Mouse (Mus musculus) left cerebral cortex, postnatal 4 days (tissue): ENCODE data around the gene Gria1. TPM values are rescaled to one million over a fixed set of nuclear protein-coding genes. Genes with fewer than 3 reads are reported as not detected.

Experiments used
- DNase-seq: peaks from one replicate; pipeline ENCODE4 v3.0.0-alpha.2; 2022
- intact Hi-C: fragments of 180-260 bp; cut with DNase I; formaldehyde crosslinking; loops from one replicate; pipeline ENCODE4 v1.15.1; 2025
- total RNA-seq, 2 experiments: library from RNA; stranded (reverse); gene quantifications; 2 replicates each; pipeline ENCODE4 v1.2.3; 2021

The Gria1 gene
- 100 to 1,000 TPM; 146 to 178 TPM for total RNA-seq

- intact Hi-C loops, result loop anchor here (5.0 kb wide), 1 partner anchor 864 kb away; no protein-coding TSS in a partner anchor
- DNase-seq, result peak; percentile 27
Measured at GRCm38 (mm10) chr11:57011024-57011690, at the start of gene Gria1. TSS of gene Gria1 (plus strand) at chr11:57011387.

DNA sequence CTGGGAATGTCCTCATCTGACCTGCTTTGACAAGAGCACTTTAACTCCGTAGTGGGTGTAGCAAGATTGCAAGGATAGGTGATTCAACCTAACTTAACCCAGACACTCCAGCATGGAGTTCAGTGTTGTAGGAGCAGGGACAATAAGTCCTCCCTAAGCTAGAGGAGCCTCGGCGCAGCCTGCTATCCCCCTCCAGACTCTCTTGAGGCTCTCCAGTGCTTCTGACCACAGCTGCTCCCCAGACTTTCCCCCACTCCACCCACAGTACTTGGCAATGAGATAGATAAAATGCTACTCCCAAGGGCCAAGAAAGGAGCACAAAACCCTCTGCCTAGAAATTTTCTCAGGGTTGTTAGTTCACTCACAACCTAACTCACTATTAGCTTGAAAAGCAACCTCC lies 49.4 kb upstream of the Gria1 start:
- no peak for DNase-seq
- intact Hi-C loops, result no loop called here

GRCm38 (mm10) chr11:56972814-56973213 lies 38.4 kb upstream of the Gria1 start:
- DNase-seq, result no peak

DNA sequence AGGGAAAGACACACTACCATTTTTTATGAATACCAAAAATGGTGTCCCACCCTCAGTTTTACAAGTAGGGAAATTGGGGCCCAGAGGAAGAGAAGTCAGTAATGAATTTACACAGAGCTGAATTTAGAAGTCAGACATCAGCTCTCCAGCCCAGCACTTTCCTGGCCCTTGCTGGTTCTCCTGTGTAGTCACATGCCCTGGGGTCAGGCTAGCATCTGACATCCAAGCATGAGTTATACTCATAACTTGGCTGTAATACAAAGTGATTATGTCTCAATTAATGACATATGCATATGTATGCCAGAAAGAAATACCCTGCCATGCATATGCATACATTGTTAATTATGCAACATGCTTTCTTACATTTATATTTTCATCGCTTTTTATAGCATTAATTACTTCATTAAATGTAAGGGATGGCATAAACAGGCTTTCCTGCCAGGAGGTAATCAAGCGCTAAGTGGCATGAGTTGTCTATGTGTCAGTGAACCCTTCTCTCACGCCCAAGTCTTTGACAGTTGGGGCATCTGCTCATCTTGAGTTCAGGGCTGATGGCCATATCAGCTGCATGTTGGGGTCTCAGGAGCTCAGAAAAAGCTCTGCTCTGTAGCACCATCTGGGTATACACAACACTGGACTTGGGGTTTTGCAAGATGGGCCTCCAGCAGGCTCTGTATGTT lies 26.7 kb upstream of the Gria1 start:
- DNase-seq, result peak; percentile 64

More at GRCm38 (mm10) chr11:56972814-56973213, 38.4 kb upstream of the Gria1 start:
- intact Hi-C loops, result no loop called here

DNA sequence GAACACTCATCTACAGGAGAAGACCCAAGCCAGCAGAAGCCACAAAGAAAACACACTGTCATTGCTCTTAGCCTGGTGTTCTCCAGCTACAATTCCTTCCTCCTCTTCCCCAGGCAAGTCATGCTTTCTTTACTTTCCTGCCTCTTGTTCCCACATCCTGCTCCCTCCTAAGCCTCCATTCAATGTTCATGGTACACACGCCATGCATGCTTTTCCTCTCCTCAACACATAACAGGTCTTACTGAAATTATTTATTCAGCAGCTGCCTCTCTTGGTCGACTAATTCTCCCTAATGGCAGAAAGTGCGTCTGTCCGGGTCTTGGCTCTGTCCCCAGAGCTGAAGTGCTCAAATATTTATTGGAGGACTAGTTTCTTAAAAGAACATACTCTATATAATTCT lies 25.7 kb upstream of the Gria1 start:
- intact Hi-C loops, result no loop called here
- no peak for DNase-seq

More for the DNA sequence above, 26.7 kb upstream of the Gria1 start:
- intact Hi-C loops, result no loop called here

DNA sequence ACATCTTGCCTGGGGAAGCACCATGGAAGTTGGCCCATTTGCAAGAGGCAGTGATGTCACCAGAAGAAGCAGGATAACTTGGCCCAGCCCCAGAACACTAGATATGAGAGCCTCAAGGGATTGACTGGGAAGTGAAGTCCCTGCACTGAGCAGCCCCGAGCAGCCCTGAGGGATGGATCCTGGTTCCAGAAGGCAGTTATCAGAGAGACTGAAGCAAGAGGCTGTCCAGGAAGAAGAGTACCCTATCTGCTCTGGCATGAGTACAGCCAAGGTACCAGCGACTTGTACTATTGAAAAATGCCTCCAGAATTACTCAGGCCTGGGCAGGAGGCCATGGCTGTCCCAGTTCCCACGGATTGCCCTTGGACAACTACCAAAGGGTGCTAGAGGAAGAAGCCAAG lies 11.6 kb upstream of the Gria1 start:
- intact Hi-C loops, result no loop called here
- peak; percentile 51 for DNase-seq

DNA sequence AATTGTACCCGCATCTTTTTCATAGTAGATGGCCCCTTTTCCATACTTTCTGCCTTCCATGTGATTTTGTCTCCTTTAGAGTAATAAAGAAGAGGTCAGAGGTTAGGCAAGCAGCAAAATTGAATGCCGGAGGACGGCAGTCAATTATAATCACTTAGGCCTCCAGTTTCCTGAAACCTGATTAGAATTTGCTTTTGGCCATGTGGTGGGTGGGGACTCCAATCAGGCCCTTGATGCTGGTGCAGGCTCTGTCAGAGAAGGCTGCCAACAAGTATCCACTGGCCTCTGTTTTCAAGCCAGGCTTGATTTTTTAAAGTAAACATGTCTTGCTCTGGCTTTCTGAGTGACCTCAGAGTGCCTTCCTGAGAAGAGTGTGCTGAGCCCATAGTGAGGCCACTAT lies 6.6 kb upstream of the Gria1 start:
- DNase-seq, result no peak
- intact Hi-C loops, result no loop called here

- no peak for DNase-seq
- intact Hi-C loops, result no loop called here
Measured at GRCm38 (mm10) chr11:57005341-57005740, 5.8 kb upstream of the Gria1 start.

GRCm38 (mm10) chr11:57007790-57008189 lies 3.4 kb upstream of the Gria1 start:
- DNase-seq, result no peak
- intact Hi-C loops, result no loop called here

DNA sequence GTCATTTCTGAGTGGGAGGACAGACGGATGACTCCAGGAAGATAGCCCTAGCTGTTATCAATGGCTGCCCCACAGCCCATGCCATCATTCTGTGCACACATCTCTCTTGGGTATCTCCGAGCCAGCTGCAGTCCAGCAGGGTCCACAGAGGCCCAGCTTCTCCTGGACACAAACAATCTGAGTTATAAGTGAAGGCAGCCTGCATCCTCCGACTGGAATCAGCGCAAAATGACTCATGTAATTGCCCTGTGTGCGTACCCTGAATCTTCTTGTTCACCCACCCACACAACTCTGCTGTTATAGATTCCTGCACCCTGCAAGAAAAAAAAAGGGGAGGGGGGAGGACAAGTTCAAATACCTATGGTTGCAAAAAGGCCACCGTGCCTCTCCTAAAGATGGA lies 576 bp upstream of the Gria1 start:
- intact Hi-C loops, result loop anchor here (5.0 kb wide), 1 partner anchor 863 kb away; no protein-coding TSS in a partner anchor

GRCm38 (mm10) chr11:57011691-57012039 lies 478 bp downstream of the Gria1 start:
- intact Hi-C loops, result loop anchor here (5.0 kb wide), 1 partner anchor 864 kb away; no protein-coding TSS in a partner anchor
- DNase-seq, result peak; percentile 17

More for the DNA sequence above, 576 bp upstream of the Gria1 start:
- DNase-seq, result no peak

DNA sequence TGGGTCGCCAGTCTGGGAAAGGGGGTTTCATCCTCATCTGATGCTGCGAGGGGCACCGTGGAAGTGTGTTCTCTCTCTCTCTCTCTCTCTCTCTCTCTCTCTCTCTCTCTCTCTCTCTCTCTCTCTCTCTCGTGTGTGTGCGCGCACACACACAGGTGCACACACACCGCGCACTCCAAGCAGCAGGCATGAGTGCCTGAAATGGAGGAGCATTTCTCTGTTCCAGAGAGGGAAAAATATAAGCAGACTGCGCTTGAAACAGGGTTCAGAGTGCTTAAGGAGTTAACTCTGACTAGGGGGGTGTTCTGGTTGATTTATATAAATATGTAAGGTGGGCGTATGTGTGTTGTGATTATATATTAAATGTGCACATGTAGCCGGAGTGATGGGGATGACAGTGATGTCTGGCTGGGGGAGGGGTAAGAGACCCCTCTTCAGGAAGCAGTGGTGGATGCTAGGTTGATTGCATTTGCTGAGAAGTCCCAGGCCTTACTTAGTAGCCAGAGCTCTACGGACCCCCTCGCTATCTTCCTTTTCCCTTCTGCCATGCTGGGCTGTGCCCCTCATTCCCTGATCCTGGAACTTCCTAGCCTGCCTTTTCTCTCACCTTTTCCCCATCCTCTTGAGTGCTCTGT lies 1.2 kb downstream of the Gria1 start:
- intact Hi-C loops, result loop anchor here (5.0 kb wide), 1 partner anchor 865 kb away; no protein-coding TSS in a partner anchor
- DNase-seq, result no peak

GRCm38 (mm10) chr11:57013464-57014190 lies 2.4 kb downstream of the Gria1 start:
- intact Hi-C loops, result loop anchor here (5.0 kb wide), 1 partner anchor 866 kb away; no protein-coding TSS in a partner anchor
- DNase-seq, result no peak

GRCm38 (mm10) chr11:57014396-57014795 lies 3.2 kb downstream of the Gria1 start:
- no peak for DNase-seq
- intact Hi-C loops, result loop anchor here (5.0 kb wide), 1 partner anchor 867 kb away; no protein-coding TSS in a partner anchor

GRCm38 (mm10) chr11:57018536-57018935 lies 7.3 kb downstream of the Gria1 start:
- intact Hi-C loops, result loop anchor here (5.0 kb wide), 2 partner anchors 294 to 449 kb away; no protein-coding TSS in a partner anchor
- DNase-seq, result no peak

GRCm38 (mm10) chr11:57022400-57022799 lies 11.2 kb downstream of the Gria1 start:
- intact Hi-C loops, result no loop called here
- no peak for DNase-seq

GRCm38 (mm10) chr11:57030448-57030847 lies 19.3 kb downstream of the Gria1 start:
- DNase-seq, result peak; percentile 75
- intact Hi-C loops, result no loop called here

DNA sequence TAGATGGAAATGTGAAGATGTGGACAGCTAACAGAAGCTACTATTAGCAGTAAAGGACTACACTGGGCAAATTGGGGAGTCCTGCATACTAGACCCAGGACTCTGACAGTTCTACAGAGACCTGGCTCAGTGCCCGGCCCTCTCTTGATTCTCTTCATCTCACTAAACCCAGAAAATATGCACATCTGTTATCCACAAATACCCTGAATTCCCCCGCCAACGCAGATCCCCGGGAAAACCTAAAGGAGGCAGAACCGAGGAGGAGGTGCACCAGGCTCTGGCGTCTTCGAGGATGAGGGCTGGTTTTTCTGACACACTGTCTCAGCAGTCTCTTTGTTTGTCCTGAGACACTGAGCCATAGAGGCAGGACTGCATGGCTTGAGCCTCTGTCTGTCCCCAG lies 27.6 kb downstream of the Gria1 start:
- intact Hi-C loops, result no loop called here
- peak; percentile 47 for DNase-seq

DNA sequence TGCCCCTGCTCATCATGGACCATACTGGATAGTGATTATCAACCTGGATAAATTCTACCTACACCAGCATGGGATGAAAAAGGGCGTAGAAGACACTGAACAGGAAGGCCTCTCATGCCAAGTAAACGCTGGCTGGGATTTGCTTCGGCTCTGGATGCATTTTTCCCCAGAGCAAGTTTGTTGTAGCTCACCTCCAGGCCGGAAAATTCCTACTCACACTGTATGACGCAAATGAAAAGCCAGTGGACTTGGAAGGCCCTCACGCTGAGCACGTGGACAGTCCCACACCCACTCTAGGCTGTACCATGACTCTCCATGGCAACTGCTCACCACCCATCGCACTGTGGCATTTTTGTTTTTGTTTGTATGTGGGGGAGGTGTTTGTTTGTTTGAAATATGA lies 28.1 kb downstream of the Gria1 start:
- DNase-seq, result no peak
- intact Hi-C loops, result no loop called here

- DNase-seq, result no peak
- intact Hi-C loops, result no loop called here
Measured at GRCm38 (mm10) chr11:57042057-57042456, 30.9 kb downstream of the Gria1 start.

- intact Hi-C loops, result no loop called here
- no peak for DNase-seq
Measured at GRCm38 (mm10) chr11:57044146-57044545, 33.0 kb downstream of the Gria1 start.
